Mouse (Mus musculus) cerebellum, adult 11-12 months (tissue): ENCODE results near the gene Bmpr1b.

Source experiments
- DNase-seq: peaks from one replicate; pipeline ENCODE4 v3.0.0; 2022

The Bmpr1b gene

DNA sequence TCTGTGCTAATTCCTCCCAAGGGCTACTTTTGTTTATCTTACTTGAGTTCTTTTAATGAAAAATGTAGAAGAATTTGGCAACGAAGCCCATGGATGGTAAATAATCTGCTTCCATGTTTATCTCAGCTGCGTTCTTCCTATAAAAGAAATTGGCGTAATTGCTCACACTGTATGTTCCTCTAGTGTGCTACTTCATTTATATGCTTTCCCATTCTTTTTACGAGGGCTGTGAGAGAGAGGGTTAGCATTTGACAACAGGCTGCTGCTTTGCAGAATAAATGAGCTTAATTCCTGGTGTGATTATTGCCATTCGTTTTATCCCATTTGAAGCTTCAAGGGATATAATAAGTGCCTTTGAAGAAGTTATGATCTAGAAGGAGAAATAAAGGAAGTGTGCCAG lies 365.1 kb downstream of the Bmpr1b start:
- no peak for DNase-seq

DNA sequence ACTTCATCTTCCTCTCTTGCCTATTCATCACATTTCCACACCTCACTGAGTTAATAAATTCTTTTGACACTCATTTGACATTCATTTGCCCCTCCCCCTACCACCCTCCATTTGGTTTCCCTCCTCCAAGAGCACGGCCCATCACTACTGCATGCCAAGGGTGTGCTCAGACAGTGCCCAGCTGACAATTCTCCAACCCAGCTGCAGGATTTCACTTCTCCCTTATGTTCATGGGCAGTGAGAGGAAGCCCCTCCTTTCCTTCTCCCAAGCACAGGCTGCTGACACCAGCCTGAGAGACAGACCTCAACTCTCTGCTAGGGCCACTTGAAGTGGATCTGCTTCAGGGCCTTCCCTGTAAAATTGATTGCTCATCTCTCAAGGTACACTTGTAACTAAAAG lies 371.4 kb downstream of the Bmpr1b start:
- no peak for DNase-seq

DNA sequence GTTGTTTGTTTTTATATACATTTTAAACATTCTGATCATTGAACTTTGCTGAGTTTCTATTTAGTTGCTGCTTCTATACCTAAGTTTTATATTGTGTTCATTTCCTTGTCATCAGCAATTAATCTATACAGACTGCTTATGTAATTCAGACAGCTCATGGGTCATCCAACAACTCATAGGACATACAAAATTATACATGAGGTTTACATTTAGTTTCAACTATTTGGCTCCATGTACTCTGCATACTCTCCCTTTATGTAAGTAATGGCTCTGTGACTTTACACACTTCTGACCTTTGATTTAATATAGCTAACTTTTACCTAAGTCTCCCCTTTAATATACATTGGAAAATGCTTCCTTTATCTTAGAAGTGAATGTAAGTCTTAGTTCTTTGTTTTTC lies 371.9 kb downstream of the Bmpr1b start:
- no peak for DNase-seq

DNA sequence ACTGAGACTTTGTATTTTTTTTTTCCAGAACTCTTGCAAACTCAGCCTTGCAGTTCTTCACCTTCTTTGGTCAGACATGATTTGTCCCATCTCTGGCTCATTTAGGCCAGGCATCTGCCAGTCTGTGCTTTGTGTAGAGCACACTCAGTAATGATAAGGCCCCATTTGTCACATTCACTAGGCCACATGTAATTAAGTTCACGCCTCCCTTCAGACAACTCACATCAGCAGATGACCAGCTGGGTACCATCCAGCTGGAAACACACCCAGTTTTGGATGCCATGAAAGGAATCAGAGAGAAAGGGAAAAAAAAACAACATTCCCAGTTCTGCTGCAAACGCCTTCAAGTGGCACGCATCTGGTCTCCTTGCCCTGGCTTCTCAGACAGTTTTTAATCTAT lies 374.9 kb downstream of the Bmpr1b start:
- DNase-seq, result no peak

DNA sequence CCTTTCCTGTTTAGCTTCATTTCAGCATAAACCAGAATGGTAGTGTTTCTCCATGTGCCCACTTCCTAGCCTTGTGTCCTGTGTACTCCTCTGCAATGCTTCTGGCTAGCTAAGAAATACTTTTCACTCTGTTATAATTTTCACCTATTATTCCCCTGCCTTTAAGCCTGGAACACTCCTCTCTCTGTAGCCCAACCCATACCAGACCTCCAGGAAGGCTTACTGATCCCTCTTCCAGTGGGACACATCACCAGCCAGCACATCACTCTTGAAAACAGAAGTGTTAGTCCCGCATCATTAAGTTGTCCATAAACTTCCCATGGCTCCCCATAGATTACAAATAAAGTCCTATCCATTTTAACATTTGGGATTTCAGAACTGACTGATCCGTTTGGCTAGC lies 375.5 kb downstream of the Bmpr1b start:
- no peak for DNase-seq

DNA sequence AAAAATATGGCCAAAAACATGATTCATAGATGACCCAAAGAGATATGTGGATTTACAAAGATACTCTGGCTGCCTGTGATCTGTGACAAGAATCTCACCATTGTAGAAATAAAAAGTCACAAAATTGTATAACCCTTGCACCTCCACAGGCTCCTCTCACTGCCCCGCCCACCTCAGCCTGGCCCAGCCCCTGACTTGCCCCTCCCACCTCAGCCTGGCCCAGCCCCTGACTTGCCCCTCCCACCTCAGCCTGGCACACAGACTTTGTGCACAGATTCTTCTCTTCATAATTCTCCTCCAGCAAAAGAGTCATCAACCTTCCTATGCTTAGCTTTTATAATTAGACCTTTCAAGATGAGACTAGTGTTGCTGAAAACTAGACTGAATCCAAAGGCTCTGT lies 377.1 kb downstream of the Bmpr1b start:
- DNase-seq, result no peak

DNA sequence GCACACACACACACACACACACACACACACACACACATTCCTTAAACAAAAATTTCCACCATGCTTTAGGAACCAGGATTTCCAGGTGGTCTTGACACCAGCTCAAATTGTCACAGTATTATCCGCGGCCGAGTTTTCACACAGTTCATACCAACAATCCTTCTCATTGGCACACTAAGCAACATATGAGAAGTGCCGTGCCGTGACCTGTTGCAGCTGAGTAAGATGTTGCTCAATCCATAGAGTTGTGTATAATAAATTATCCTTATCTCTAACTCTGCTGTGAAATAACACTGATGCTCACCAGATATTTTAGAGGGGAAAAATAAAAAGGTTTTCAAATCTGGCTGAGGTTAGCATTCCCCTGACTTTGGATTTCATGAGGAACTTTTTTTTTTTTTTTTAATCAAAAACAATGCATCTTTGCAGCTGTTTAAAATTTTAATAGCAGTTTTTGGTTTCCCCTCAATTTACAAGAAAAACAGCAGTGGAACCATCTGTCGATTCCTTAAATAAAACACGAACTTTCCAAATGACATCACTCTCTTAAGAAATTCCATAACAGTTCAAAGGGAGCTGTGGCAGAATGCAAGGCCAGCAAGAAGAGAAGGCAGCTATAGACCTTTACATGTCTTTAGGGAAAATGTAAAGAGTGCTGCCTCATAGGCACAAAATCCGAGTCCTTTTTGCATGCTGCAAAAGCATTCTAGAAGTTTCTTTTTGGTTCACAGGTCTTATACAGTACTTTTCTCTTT lies 378.0 kb downstream of the Bmpr1b start:
- no peak for DNase-seq
